Mouse (Mus musculus) 3T3-L1 (cell line): ENCODE measurements around the gene Gm10666.
"Not testable (repeated sequence)": the region's sequence is repeated elsewhere in the genome, so short reads cannot be mapped to it uniquely, and the experiment has no call there.

Source experiments
- DNase-seq: peaks from one replicate; pipeline ENCODE4 v3.0.0-alpha.2; 2015; ENCODE audit warnings: low read depth, low spot score

The Gm10666 gene

GRCm38 (mm10) chr7:22134641-22135040 lies at the start of gene Gm10666:
TSS of gene Gm10666 (minus strand) at chr7:22134741.
- DNase-seq, result not testable (repeated sequence)

DNA sequence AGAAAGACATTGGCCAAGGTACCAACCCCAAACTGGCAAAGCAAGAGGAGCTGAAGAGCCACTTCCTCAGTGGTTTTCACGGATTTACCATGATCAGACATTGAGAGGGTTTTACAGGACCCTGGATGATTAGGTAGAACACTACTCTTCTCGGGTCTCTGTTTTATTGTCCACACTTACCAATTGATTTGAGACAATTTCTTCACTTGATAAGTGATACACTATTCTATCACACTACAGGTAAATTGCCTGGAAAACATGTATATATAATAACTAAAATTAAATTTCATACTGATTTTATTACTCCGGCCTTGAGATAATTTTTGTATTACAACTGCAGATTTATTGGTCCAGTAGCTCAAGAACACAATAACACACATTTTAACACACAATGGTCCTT lies 29.4 kb upstream of the Gm10666 start, which contains the start of gene Vmn1r142:
TSS of gene Vmn1r142 (minus strand) at position 101 of the 400 bp plus-strand sequence.
- not testable (repeated sequence) for DNase-seq

- not testable (repeated sequence) for DNase-seq
These were observed 16.4 kb downstream of the Gm10666 start, which contains the start of gene Gm16451 for GRCm38 (mm10) chr7:22118145-22118544. TSS of gene Gm16451 (minus strand) at chr7:22118245.
